Mouse (Mus musculus) macrophage (primary cell): Measurements from ENCODE around the gene Erbb2. TPM values are rescaled to one million over a fixed set of nuclear protein-coding genes. Genes with fewer than 3 reads are reported as not detected.
A peak's percentile ranks its signal among the peaks of the same experiment; 100 is the strongest.

Experiments
- H3K27ac ChIP-seq: fragments of 350-480 bp; formaldehyde crosslinking; 2 replicates; pipeline ENCODE4 v1.9.0; 2021
- H3K36me3 ChIP-seq: fragments of 350-480 bp; formaldehyde crosslinking; 2 replicates; pipeline ENCODE4 v1.9.0; 2021; ENCODE audit errors: inconsistent target
- H3K4me3 ChIP-seq: fragments of 350-480 bp; formaldehyde crosslinking; 2 replicates; pipeline ENCODE4 v1.9.0; 2021; ENCODE audit errors: inconsistent target
- H3K79me2 ChIP-seq: fragments of 350-480 bp; formaldehyde crosslinking; 2 replicates; pipeline ENCODE4 v1.9.0; 2021; ENCODE audit errors: inconsistent target
- WGBS: methylation state at CpG from one replicate; pipeline ENCODE4 v1.1.7; 2026; ENCODE audit warnings: inconsistent platforms; ENCODE audit not compliant: missing documents; 5-methylcytosine and 5-hydroxymethylcytosine counted together
- polyA plus RNA-seq: library from polyadenylated mRNA; stranded (reverse); fragments of 250-400 nt; gene quantifications from 3 replicates; pipeline ENCODE4 v1.2.4, GENCODE M21; 2018; ENCODE audit warnings: inconsistent platforms

Erbb2 gene
- polyA plus RNA-seq, 1 experiment from 2014 or later = not detected

DNA sequence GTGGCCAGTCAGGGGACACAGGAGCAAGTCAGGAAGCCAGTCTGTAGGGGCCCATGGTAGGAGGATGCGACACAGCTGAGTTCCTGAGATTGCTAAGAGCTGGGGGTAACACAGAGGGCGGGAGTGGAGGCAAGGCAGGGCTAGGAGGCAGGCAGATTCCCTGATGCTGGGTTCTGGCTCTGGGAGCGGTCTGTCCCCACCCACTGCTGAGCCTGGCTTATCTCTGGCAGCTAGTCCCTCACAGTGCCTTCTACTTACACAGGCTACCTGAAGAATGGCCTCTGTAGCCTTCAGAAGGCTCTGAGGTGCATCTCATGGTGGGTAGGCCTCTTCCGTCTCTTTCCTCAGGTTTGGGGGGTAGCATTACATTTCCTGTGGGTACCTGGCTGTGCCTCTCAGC lies 19.6 kb upstream of the Erbb2 start:
- no peaks in the 10 kb centered on the region for H3K79me2 ChIP-seq
- 49% methylated on average over 4 of the region's 4 CpGs for WGBS
- no peak overlapping the region for H3K27ac ChIP-seq
- no peaks in the 10 kb centered on the region for H3K36me3 ChIP-seq
- no peak overlapping the region for H3K4me3 ChIP-seq

DNA sequence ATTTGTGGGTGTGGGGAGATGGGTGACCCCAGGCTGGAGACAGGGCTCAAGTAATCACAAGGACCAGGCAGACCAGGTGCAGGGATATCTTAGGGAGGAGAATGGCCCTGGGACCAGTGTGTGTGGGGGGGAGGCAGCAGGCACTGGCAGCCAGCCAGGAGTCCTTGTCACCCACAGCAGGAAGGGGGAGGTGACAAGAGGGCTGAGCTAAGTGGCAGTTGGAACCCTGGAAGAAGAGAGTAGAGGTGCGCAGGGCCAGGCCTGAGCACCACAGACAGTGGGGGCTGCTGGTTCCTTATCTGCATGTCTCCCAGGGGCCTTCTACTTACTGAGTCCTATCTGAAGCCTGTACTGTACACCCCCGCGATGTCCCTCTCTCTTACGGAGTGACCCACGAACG lies 19.0 kb upstream of the Erbb2 start:
- Histone ChIP-seq H3K4me3 (no peak overlapping the region), H3K27ac (no peak overlapping the region), H3K79me2 (no peaks in the 10 kb centered on the region), H3K36me3 (no peaks in the 10 kb centered on the region)
- WGBS = 35% methylated on average over 6 of the region's 6 CpGs

DNA sequence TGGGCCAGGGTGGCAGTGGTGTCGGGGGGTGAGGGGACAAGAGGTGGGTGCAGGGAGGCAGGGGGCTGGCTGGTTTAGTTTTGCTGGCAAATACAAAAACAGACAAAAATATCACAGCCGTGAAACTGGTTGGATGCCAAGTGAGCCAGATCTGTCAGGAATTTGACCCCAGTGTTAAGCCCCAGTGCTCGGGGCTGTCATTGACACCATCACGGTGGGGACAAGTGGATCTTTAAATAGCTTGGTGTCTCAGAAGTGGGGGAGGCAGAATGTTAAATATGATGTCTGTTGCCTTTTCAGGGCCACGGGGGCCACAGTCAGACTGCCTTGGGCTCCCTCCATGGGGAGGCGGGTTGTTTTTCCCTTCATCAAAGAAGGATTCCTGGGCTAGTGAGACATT lies 18.0 kb upstream of the Erbb2 start:
- Histone ChIP-seq H3K27ac (no peak overlapping the region), H3K4me3 (no peak overlapping the region), H3K36me3 (no peaks in the 10 kb centered on the region), H3K79me2 (no peaks in the 10 kb centered on the region)
- WGBS = 84% methylated on average over 6 of the region's 6 CpGs

DNA sequence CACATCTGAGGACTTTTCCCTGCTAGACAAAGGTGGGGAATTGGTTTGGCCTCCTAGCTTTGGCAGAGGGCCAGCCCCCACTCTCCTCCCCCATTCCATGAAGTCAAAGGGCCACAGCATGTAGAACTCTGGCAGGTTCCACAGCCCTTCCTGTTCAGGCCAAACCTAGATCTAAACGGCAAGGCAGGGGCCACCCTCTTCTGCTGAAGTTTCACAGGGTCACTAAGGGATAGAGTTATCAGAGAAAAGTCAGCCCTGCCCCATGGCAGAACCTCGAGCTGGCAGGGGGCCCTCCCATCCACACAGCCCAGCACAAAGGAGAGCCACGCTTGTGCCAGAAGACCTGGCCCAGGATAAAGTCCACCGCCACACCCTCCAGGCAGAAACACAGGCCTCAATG lies 17.2 kb upstream of the Erbb2 start:
- H3K27ac ChIP-seq = no peak overlapping the region
- 54% methylated on average over 4 of the region's 4 CpGs for WGBS

DNA sequence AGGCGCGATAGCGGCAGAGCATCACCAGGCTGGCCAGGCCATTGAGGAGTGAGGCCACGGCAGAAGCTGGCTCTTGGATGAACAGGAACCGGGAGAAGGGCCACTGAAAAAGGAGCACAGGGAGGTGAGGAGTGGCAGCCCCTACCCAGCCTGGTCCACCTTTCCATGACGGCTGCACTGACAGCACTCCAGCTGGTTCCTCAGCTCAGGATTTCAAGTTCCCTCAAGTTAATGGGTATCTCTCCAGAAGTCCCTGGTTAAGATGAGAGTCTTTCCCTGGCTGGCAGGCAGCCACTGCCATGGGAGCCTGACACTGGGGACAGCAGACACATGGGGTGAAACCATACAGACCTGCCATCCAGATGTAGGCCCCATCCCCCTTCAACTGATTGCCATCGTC lies 14.3 kb upstream of the Erbb2 start:
- Histone ChIP-seq H3K79me2 (no peaks in the 10 kb centered on the region), H3K36me3 (no peaks in the 10 kb centered on the region), H3K4me3 (no peak overlapping the region), H3K27ac (no peak overlapping the region)
- over 99% methylated on average over 7 of the region's 7 CpGs for WGBS

More for the DNA sequence above, 17.2 kb upstream of the Erbb2 start:
- Histone ChIP-seq H3K4me3 (no peak overlapping the region), H3K36me3 (no peaks in the 10 kb centered on the region), H3K79me2 (no peaks in the 10 kb centered on the region)

DNA sequence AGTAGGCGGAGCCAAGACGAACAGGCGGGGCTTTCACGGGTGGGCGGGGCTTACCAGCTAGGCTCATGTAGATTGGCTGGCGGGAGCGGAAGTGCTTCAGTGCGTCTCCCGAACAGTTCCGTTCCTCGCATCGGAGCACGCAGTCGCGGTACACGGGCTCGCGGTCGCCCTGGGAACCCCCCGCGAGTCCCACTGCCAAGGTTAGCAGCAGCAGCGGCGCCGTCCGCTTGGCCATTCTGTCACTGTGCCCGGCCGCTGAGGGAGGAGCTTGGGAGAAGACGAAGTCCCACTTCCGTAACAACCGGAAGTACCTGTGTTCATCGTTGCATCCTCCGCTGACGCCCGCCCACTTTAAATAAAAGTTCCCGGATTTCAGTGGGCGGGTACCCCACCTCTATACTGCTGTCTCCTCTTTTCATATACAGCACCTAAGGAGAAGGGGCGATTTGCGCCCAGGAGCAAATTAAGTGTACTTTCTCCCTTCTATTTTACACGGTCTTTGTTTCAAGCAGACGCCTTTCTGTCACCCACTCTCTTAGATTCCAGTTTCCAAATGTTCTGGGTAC lies 12.0 kb upstream of the Erbb2 start, which contains the start of gene Pgap3:
Gene Pgap3 (minus strand): TSS at position 330 of the 566 bp plus-strand sequence.
- 1% methylated on average over 40 of the region's 40 CpGs for WGBS

DNA sequence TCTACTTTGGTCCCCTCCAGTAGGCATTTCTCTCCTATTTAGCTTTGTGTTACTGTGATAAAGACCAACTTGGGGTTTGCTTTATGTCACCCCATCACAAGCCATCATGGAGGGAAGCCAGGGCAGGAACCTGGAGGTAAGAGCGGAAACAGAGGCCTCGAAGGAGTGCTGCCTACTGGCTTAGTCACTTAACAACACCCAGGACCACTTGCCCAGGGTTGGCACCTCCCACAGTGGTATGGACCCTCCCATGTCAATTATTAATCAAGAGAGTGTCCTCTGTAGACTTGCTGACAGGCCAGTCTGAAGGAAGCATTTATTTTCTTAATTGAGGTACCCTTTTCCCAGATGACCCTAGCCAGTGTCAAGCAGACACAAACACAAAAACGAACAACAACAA lies 11.5 kb upstream of the Erbb2 start:
- Histone ChIP-seq H3K27ac (0 out of 2 replicates have a peak overlapping the region, but pooled peaks have one; percentile 33), H3K36me3 (no peaks in the 10 kb centered on the region), H3K4me3 (peak overlapping the region; percentile 51), H3K79me2 (no peaks in the 10 kb centered on the region)
- 63% methylated on average over 2 of the region's 3 CpGs for WGBS

More for the DNA sequence above, 12.0 kb upstream of the Erbb2 start, which contains the start of gene Pgap3:
- Histone ChIP-seq H3K36me3 (no peaks in the 10 kb centered on the region), H3K27ac (peak within 1 kb of the TSS; percentile 33; the same call in 1 of the 2 replicates), H3K79me2 (no peaks in the 10 kb centered on the region), H3K4me3 (peak within 1 kb of the TSS; percentile 51)

DNA sequence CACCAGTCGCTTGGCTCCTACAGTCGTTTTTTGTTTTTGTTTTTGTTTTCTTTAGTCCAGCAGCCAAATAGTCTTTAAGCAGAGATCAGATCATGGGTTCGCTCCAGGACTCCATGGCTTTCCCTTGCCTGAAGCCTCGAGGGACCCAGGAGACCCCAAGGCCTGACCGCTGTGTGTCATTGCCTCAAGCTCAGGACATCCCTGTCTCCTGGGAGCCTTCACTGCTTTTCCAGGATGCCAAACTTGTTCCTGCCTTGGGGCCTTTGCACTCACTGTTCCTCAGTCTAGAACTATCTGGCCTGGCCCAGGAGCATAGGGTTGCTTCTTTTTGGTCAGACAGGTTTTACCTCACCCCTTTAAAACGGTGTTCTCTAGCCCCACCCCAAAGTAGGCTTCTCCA lies 5.6 kb upstream of the Erbb2 start:
- Histone ChIP-seq H3K27ac (no peak overlapping the region), H3K4me3 (no peak overlapping the region), H3K79me2 (no peaks in the 10 kb centered on the region), H3K36me3 (no peaks in the 10 kb centered on the region)
- WGBS = 88% methylated on average over 6 of the region's 6 CpGs

DNA sequence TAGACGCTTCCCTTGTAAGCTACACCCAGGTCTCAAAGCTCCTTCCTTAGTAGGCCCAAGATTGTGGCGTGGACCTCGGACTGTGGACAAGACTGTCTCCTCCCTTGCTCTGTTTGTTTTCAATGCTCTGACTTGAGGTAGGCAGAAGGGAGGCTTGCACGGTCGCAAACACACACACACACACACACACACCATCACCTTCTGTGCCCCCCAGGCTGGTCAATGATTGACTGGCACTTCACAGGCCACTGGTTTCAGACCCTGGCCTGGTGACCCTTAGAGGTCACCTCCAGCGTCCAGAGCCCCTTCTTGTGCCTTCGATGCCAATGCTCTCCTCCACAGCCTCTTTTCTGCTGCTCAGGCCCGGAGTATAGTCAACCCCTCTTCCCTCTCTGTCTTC lies 3.4 kb upstream of the Erbb2 start:
- H3K36me3 ChIP-seq = no peaks in the 10 kb centered on the region
- H3K4me3 ChIP-seq = no peak overlapping the region
- no peaks in the 10 kb centered on the region for H3K79me2 ChIP-seq
- WGBS = 84% methylated on average over 8 of the region's 8 CpGs
- no peak overlapping the region for H3K27ac ChIP-seq

DNA sequence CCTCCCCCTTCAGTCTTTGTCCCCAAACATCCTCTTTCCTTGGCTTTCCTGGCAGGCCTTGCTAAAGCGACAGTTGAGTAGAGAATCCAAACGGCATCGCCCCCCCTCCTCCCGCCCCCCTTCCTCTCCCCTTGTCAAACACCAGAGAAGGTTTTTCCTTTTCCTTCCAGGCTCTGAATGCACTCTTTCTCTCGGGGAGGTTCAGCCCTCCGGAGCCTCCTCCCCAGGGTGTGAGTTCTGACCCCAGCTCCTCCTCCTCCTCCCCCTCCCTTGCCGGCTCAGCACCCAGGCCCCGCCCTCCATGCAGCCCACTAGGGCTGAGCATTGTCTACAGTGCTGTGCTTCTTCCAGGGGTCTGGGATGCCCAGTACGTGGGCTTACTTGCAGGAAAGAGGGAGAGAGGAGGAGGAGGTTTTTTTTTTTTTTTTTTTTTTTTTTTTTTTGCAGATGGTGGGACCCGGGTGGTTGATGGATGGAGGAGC lies 2.9 kb upstream of the Erbb2 start:
- no peak overlapping the region for H3K4me3 ChIP-seq
- H3K27ac ChIP-seq = no peak overlapping the region
- no peaks in the 10 kb centered on the region for H3K79me2 ChIP-seq
- WGBS = 11% methylated on average over 6 of the region's 10 CpGs
- no peaks in the 10 kb centered on the region for H3K36me3 ChIP-seq

DNA sequence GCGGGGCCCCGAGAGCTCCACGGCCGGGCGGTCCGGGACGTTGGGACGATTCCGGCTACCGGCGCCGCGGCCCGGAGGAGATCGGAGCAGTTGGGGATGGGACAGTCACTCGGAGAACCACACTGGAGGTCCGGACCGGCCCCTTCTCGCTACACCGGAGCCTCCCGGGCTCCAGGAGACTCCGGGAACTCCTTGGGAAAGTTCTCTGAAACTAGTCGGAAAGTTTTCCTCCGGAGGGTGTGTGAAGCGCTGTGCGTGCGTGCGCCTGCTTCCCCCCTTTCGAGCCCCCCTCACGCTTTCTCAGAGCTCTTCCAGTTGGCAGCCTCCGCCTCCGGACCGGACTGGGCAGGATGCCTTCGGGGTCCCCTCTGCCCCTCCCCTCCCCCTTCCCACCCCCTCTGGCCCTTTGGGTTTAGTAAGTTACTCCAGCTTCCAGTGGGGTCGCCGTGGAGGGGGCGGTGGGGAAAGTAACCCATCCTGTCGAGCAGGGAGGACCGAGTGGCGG lies 579 bp downstream of the Erbb2 start:
- 1% methylated on average over 40 of the region's 40 CpGs for WGBS
- no peaks in the 10 kb centered on the region for H3K79me2 ChIP-seq
- no peak overlapping the region for H3K4me3 ChIP-seq
- H3K27ac ChIP-seq = no peak overlapping the region
- no peaks in the 10 kb centered on the region for H3K36me3 ChIP-seq

DNA sequence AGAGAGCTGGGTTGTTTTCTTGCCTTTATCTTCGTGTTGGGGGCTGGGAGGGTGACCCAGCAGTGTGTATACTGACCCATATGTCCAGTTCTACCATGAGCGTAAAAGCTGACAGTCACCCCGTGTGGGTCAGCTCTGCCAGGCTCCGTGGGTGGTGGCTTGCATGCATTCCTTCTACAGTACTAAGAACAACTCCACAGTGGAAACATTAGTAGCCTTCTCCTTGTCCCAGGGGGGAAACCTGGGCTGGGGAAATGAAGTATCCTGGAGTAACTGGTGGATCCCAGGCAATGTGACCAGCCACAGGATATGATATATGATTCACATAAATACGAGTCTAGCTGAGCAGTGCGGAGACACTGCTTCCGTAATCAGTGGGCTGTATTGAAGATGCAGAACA lies 1.5 kb downstream of the Erbb2 start:
- H3K79me2 ChIP-seq = no peaks in the 10 kb centered on the region
- H3K27ac ChIP-seq = no peak overlapping the region
- 28% methylated on average over 7 of the region's 7 CpGs for WGBS
- no peak overlapping the region for H3K4me3 ChIP-seq
- H3K36me3 ChIP-seq = no peaks in the 10 kb centered on the region

DNA sequence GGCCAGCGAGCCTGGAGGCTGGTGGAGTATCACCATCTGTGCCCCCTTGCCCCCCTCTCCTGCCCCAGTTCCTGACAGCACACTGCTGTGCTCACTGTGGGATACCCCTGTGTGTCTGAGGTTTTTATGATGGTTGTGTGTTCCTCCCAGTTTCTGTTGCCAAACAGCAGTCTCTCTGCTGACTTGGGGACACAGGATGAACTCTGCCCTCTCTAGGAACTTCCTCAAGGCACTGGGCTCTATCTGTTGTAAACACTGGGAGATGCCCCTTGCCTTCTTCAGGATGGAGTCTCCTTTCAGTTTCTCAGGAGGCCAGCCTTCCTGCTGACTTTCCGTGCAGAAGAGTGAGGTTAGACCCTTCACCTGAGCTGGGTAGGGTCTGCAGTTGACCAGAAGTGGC lies 1.9 kb downstream of the Erbb2 start:
- Histone ChIP-seq H3K36me3 (no peaks in the 10 kb centered on the region), H3K27ac (no peak overlapping the region), H3K79me2 (no peaks in the 10 kb centered on the region), H3K4me3 (no peak overlapping the region)
- 37% methylated on average over 2 of the region's 2 CpGs for WGBS

DNA sequence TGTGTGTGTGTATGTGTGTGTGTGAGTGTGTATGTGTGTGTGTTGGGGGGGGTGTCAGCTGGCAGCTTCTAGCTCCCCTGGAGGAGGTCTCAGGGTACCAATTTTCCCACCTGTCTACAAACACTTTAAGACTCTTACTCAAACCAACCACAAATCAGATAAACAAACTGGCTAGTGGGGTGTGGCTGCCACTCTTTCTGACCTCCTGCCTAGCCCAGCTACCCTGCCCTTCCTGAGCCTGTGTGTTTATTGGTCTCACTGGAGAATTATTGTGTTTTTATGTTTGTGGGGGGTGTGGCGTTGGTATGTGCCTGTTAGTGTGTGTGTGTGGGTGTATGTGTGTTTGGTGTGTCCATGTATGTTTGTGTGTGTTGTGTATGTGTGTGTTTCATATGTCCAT lies 4.8 kb downstream of the Erbb2 start:
- 40% methylated on average over 1 of the region's 1 CpGs for WGBS
- no peaks in the 10 kb centered on the region for H3K36me3 ChIP-seq
- no peak overlapping the region for H3K27ac ChIP-seq
- H3K4me3 ChIP-seq = no peak overlapping the region
- H3K79me2 ChIP-seq = no peaks in the 10 kb centered on the region

DNA sequence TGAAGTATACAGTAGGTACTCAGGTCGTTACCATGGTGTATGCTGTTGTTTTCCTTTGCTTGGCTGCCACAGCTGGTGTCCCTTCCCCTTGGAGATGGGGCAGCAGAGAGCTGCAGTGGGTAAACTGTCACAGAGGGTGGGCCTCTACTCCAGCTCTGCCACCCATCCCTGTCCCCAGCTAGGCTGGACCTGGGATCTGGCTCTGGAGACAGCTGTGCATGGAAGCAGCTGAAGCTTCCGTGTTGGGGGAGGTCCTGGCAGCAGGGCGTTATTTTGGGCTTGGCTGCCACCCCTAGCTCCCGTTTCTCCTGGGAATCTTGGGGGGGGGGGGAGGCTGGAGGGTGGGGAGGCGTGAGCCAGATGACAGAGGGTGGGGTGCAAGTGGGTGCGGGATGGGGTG lies 6.0 kb downstream of the Erbb2 start:
- 65% methylated on average over 4 of the region's 6 CpGs for WGBS
- Histone ChIP-seq H3K4me3 (no peak overlapping the region), H3K79me2 (no peaks in the 10 kb centered on the region), H3K27ac (no peak overlapping the region), H3K36me3 (no peaks in the 10 kb centered on the region)
